Mouse (Mus musculus) kidney, postnatal 14 days (tissue): ENCODE results near the gene Cebpa.

Experiments
- DNase-seq: peaks from one replicate; pipeline ENCODE4 v3.0.0; 2022; ENCODE audit warnings: mixed read lengths

The Cebpa gene

GRCm38 (mm10) chr7:35120146-35120691 is 1.1 kb downstream of the Cebpa start:
- DNase-seq = peak; percentile 76

GRCm38 (mm10) chr7:35121150-35121549 is 2.1 kb downstream of the Cebpa start:
- DNase-seq = no peak

- DNase-seq = no peak
Observed at GRCm38 (mm10) chr7:35122401-35123320, 3.6 kb downstream of the Cebpa start.

GRCm38 (mm10) chr7:35123431-35123953 is 4.4 kb downstream of the Cebpa start:
- no peak for DNase-seq

- no peak for DNase-seq
Observed at GRCm38 (mm10) chr7:35124216-35124615, 5.1 kb downstream of the Cebpa start.

GRCm38 (mm10) chr7:35124745-35125144 is 5.7 kb downstream of the Cebpa start:
- no peak for DNase-seq

- no peak for DNase-seq
Observed at GRCm38 (mm10) chr7:35125971-35126370, 6.9 kb downstream of the Cebpa start.

- DNase-seq = no peak
Observed at GRCm38 (mm10) chr7:35127001-35127400, 7.9 kb downstream of the Cebpa start.

- DNase-seq = no peak
Observed at GRCm38 (mm10) chr7:35127721-35128120, 8.6 kb downstream of the Cebpa start.

- no peak for DNase-seq
Observed at GRCm38 (mm10) chr7:35128677-35129567, 9.8 kb downstream of the Cebpa start.

GRCm38 (mm10) chr7:35130059-35130738 is 11.1 kb downstream of the Cebpa start:
- DNase-seq = no peak

- no peak for DNase-seq
Observed at GRCm38 (mm10) chr7:35130888-35131287, 11.8 kb downstream of the Cebpa start.

GRCm38 (mm10) chr7:35131601-35132000 is 12.5 kb downstream of the Cebpa start:
- no peak for DNase-seq

- DNase-seq = no peak
Observed at GRCm38 (mm10) chr7:35134621-35135020, 15.5 kb downstream of the Cebpa start.

GRCm38 (mm10) chr7:35137524-35137923 is 18.4 kb downstream of the Cebpa start:
- DNase-seq = no peak

- no peak for DNase-seq
Observed at GRCm38 (mm10) chr7:35138481-35138880, 19.4 kb downstream of the Cebpa start.

- DNase-seq = no peak
Observed at GRCm38 (mm10) chr7:35139880-35140279, 20.8 kb downstream of the Cebpa start.

- DNase-seq = peak; percentile 70
Observed at GRCm38 (mm10) chr7:35141519-35141918, 22.4 kb downstream of the Cebpa start.

- no peak for DNase-seq
Observed at GRCm38 (mm10) chr7:35142522-35142921, 23.4 kb downstream of the Cebpa start.

GRCm38 (mm10) chr7:35143864-35144618 is 24.9 kb downstream of the Cebpa start:
- peak; percentile 90 for DNase-seq

GRCm38 (mm10) chr7:35145068-35145467 is 26.0 kb downstream of the Cebpa start:
- DNase-seq = peak; percentile 20

GRCm38 (mm10) chr7:35146269-35146668 is 27.2 kb downstream of the Cebpa start:
- DNase-seq = peak; percentile 79
